Mouse (Mus musculus) induced T-regulatory cell, adult 2 months (primary cell): ENCODE data around the gene Phf5a.

Experiments
- DNase-seq: peaks from one replicate; pipeline ENCODE4 v3.0.0-alpha.2; 2012; ENCODE audit warnings: low read depth

The Phf5a gene

DNA sequence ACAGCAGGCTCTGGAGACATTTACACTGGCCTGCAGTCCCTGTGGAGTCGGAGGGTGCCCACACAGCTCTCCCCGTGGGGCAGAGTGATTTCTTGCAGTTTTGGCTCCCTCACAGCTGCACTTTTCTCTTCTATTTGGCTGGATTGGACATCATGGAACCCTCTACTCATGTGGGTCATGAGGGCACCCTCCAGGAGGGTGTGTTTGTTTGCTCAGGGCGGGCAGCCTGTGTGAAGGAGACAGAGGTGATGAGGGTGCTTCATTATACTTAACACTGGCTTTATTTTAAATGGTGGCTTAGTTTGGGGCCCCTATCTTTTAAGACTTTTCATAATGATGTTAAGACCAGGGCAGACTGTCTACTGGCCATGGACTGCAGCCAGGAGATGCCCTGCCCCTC lies 46.9 kb downstream of the Phf5a start:
- no peak for DNase-seq

- DNase-seq, result no peak
Measured at GRCm38 (mm10) chr15:81822631-81823030, 49.1 kb downstream of the Phf5a start.

DNA sequence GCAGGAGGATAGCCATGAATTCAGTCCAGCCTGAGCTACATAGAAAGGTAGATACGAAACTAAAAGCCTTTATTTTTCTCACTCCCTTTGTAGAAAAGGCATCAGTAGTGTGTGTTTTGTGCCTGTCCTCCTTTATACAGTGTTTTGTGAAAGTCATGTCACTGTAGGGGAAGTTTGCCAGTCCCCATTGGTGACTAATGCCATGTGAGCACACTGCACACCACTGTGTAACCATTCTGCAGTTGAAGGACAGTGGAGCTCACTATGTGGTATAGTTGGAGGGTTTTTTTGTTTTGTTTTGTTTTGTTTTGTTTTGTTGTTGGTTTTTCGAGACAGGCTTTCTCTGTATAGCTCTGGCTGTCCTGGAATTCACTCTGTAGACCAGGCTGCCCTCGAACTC lies 53.3 kb downstream of the Phf5a start:
- no peak for DNase-seq

DNA sequence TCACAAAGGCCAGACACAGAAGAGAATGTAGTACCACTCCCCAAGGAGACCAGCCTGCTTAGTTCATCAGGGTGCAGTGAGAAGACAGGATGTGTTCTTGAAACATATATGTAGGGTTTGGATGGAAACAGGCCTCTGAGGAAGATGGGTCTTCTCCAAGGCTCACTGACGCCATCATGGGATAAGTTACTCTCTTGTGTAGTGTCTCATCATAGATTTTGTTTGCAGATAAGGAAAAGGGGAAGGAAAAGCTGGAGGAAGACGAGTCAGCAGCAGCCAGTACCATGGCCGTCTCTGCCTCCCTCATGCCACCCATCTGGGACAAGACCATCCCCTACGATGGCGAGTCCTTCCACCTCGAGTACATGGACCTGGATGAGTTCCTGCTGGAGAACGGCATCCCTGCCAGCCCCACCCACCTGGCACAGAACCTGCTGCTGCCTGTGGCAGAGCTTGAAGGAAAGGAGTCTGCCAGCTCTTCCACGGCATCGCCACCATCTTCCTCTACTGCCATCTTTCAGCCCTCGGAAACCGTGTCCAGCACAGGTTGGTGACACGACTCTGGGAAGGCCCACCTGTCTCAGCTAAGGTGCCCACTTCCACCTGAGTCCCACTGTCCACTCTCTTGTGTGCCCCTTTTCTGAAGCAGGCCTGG lies 56.9 kb downstream of the Phf5a start:
- DNase-seq, result no peak
